Mouse (Mus musculus) liver, embryonic 11.5 days (tissue): ENCODE measurements around the gene Cadm4. TPM values are rescaled to one million over a fixed set of nuclear protein-coding genes. Genes with fewer than 3 reads are reported as not detected.
A peak's percentile ranks its signal among the peaks of the same experiment; 100 is the strongest.

Experiments
- ATAC-seq: fragments of 200-750 bp; cut with Nextera tagmentation; replicated peaks from 2 replicates; pipeline ENCODE4 v1.8.0; 2017; ENCODE audit warnings: moderate number of reproducible peaks, mild to moderate bottlenecking, moderate TSS enrichment, moderate library complexity; ENCODE audit not compliant: low FRiP score
- DNase-seq: peaks from one replicate; pipeline ENCODE4 v3.0.0-alpha.2; 2017; ENCODE audit warnings: low spot score
- H3K27ac ChIP-seq: fragments of 300-500 bp; sonication (generic); 2 replicates; pipeline ENCODE4 v1.5.1; 2014; ENCODE audit warnings: mild to moderate bottlenecking, low read depth, low read length, control low read depth
- H3K27me3 ChIP-seq: fragments of 300-500 bp; sonication (generic); replicated peaks from 2 replicates; pipeline ENCODE4 v1.6.1; 2014; ENCODE audit warnings: low read length, mixed read lengths; ENCODE audit not compliant: control insufficient read depth, insufficient read depth
- H3K36me3 ChIP-seq: fragments of 300-500 bp; sonication (generic); 2 replicates; pipeline ENCODE4 v1.6.1; 2014; ENCODE audit warnings: mild to moderate bottlenecking, low read length, moderate library complexity, mixed read lengths; ENCODE audit not compliant: control insufficient read depth, insufficient read depth
- H3K4me1 ChIP-seq: fragments of 300-500 bp; sonication (generic); replicated peaks from 2 replicates; pipeline ENCODE4 v1.6.1; 2014; ENCODE audit warnings: low read length, mixed read lengths; ENCODE audit not compliant: control insufficient read depth, insufficient read depth
- H3K4me2 ChIP-seq: fragments of 300-500 bp; sonication (generic); 2 replicates; pipeline ENCODE4 v1.6.1; 2014; ENCODE audit warnings: mild to moderate bottlenecking, control low read depth, moderate library complexity
- H3K4me3 ChIP-seq: fragments of 300-500 bp; sonication (generic); 2 replicates; pipeline ENCODE4 v1.5.1; 2014; ENCODE audit warnings: low read depth, low read length, control low read depth
- H3K9ac ChIP-seq: fragments of 300-500 bp; sonication (generic); 2 replicates; pipeline ENCODE4 v1.6.1; 2014; ENCODE audit warnings: low read depth, low read length, control low read depth
- H3K9me3 ChIP-seq: fragments of 300-500 bp; sonication (generic); 2 replicates; pipeline ENCODE4 v1.6.1; 2016; ENCODE audit warnings: low read length, inconsistent platforms, mixed read lengths; ENCODE audit not compliant: control insufficient read depth
- WGBS: fragments of 180-500 bp; shearing (Covaris S2); extraction: QIAGEN DNeasy Blood & Tissue Kit; methylation state at CpG from one replicate; pipeline ENCODE4 v1.1.7; 2014; 5-methylcytosine and 5-hydroxymethylcytosine counted together
- polyA plus RNA-seq: library from polyadenylated mRNA; unstranded; fragments of >200 nt; fragmentation: Nextera tagmentation; extraction: Ambion mirVana; gene quantifications from 2 replicates; pipeline ENCODE4 v1.2.1, GENCODE M21; 2014

Gene Cadm4
- polyA plus RNA-seq, 1 experiment from 2014 or later, result 0.25 TPM

DNA sequence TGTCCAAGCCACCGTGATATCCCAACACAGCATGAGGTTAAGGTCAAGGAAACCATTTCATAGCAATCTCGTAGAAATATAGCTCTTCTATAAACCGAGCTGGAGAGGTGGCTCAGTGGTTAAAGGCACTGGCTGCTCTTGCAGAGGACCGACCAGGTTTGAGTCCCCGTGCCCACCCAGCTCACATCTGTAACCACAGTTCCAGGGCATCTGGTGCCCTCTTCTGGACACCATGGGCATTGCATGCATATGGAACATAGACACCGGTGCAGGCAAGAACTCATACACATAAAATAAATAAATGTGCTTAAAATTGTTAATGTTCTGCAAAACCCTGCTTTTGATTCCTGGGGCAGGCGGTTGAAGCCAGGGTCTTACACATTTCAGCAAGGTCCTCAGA is 8.9 kb upstream of the Cadm4 start:
- ATAC-seq, result no peak
- no peak for DNase-seq
- H3K9ac ChIP-seq, result no peak overlapping the region
- no peaks in the 10 kb centered on the region for H3K4me1 ChIP-seq
- H3K27ac ChIP-seq, result no peak overlapping the region
- H3K4me2 ChIP-seq, result no peak overlapping the region
- no peaks in the 10 kb centered on the region for H3K27me3 ChIP-seq
- peaks cover 2% of the 10 kb centered on the region for H3K36me3 ChIP-seq
- no peak overlapping the region for H3K4me3 ChIP-seq
- H3K9me3 ChIP-seq, result no peaks in the 10 kb centered on the region
- 71% methylated on average over 7 of the region's 7 CpGs for WGBS

DNA sequence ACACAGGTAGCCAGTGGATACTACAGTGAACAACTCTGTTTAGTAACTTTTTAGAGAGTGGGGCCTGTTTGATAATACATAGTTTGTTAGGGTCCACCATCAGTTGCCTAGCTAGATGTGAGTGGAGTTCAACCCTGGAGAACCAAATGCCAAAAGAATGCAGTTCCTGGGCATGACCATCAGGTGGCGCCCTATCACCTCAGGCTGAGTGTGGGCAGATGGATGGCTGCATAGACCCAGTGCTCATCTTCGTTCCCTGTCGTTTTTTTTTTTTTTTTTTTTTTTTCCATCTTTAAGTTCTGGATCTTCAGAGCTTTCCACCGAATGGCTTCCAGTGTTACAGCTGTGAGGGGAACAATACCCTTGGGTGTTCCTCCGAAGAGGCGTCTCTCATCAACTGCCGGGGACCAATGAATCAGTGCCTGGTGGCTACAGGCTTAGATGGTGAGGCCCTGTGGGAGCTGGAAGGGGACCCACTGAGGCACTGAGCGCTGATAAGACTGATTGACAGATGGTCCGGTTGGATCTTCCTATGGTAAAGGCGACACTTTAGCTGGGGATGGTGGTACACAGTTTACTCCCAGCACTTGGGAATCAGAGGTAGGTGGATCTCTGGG is 7.8 kb upstream of the Cadm4 start:
- DNase-seq (no peak), ATAC-seq (peak; percentile 54; the same call in 1 of the 2 replicates)
- Histone ChIP-seq H3K4me3 (no peak overlapping the region), H3K27ac (no peak overlapping the region), H3K4me2 (no peak overlapping the region), H3K9ac (no peak overlapping the region), H3K27me3 (peaks cover 5% of the 10 kb centered on the region), H3K9me3 (no peaks in the 10 kb centered on the region), H3K4me1 (no peaks in the 10 kb centered on the region), H3K36me3 (peaks cover 2% of the 10 kb centered on the region)
- WGBS, result 56% methylated on average over 10 of the region's 10 CpGs

DNA sequence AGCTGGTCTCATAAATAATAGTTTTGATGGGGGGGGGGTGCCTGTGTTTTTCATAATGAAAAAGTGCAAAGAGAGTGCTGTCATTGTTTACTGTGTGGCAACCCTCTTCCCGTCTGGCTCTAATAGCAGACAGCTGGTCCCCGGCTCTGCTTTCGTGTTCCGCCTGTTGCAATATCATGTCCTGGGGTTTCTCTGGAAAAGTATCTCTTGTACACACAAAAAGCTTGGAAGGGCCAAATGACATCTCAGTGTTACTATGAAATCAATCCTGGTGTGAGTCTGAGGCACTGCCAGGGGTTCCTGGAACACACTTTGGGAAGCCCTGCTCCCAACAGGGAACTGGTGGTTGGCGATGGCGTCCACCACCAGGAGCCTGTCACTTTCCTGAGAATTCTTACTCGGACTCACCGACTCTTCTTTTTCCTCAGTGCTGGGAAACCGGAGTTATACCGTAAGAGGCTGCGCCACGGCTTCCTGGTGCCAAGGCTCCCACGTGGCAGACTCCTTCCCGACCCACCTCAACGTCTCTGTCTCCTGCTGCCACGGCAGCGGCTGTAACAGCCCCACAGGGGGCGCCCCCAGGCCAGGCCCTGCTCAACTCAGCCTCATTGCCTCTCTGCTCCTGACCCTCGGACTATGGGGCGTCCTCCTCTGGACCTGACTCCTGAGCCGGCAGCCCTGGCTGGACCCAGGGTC is 6.9 kb upstream of the Cadm4 start:
- Histone ChIP-seq H3K9ac (no peak overlapping the region), H3K4me2 (no peak overlapping the region), H3K27ac (no peak overlapping the region), H3K4me1 (no peaks in the 10 kb centered on the region), H3K36me3 (no peaks in the 10 kb centered on the region; the same call in 1 of the 2 replicates), H3K4me3 (no peak overlapping the region), H3K27me3 (peaks cover 12% of the 10 kb centered on the region), H3K9me3 (no peaks in the 10 kb centered on the region)
- 60% methylated on average over 21 of the region's 21 CpGs for WGBS
- ATAC-seq (no peak), DNase-seq (no peak)

DNA sequence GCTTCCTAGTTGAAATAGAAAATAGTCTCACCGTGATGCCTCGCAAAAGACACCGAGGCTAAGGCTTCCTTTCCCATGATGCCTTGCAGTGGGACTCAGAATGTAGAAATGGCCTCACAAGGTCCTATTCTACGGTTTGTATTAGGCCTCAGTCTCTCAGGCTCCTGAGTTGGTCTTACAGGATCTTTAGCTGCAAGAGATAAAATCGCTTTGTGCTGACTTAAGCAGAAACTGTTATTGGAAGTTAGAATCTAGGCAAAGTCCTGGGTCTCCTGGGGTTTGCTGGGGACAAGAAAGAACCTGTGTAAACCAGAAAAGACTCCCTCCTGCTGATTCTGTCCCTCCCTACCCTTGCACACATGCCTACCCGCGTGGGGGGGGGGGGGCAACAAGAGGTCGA is 5.5 kb upstream of the Cadm4 start:
- no peak overlapping the region for H3K4me3 ChIP-seq
- H3K9me3 ChIP-seq, result no peaks in the 10 kb centered on the region
- no peak overlapping the region for H3K4me2 ChIP-seq
- H3K9ac ChIP-seq, result no peak overlapping the region
- DNase-seq, result no peak
- peaks cover 26% of the 10 kb centered on the region for H3K27me3 ChIP-seq
- WGBS, result 76% methylated on average over 8 of the region's 8 CpGs
- H3K27ac ChIP-seq, result no peak overlapping the region
- H3K36me3 ChIP-seq, result no peaks in the 10 kb centered on the region
- no peak for ATAC-seq
- peaks cover 4% of the 10 kb centered on the region; the same call in 1 of the 2 replicates for H3K4me1 ChIP-seq

DNA sequence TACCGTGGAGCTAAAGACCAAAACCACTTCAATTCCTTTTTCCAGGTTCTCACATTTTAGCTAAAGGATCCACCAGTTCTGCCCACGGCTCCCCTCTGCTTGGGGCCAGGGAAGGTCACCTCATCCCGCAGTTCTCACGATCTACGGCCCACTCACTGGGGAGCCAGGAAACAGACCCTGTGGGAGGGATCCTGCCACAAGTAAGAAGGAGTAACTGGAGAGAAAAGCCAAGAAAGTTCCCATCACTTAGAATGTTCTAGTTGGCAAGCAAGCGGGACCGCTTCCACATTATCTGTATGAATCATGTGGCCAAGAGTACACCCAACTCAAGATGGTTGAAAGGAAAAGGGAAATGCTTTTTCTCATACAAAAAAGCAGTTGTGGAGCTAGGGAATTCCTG is 5.0 kb upstream of the Cadm4 start:
- ATAC-seq, result no peak
- Histone ChIP-seq H3K27me3 (peaks cover 31% of the 10 kb centered on the region), H3K4me2 (no peak overlapping the region), H3K9ac (no peak overlapping the region), H3K36me3 (no peaks in the 10 kb centered on the region), H3K27ac (no peak overlapping the region), H3K4me3 (no peak overlapping the region), H3K4me1 (peaks cover 8% of the 10 kb centered on the region; the same call in 1 of the 2 replicates), H3K9me3 (no peaks in the 10 kb centered on the region)
- no peak for DNase-seq
- WGBS, result 83% methylated on average over 7 of the region's 7 CpGs

DNA sequence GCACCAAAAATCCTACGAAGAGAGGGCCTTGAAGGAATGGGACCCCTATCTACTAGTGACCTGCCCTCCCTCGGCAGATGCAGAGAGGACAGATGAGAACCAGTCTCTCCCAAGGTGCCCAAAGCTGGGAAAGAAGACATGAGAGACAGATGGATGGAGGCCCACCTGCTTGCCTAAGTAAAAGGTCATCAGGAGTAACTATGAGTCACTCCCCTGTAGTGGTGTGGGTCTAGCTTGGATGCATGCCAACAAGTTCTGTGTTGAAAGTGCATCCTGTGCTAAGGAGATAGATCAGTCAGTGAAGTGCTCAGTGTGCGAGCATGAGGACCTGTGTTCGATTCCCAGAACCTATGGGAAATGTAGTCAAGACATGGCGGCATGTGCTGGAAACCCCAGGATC is 2.9 kb upstream of the Cadm4 start:
- ATAC-seq (no peak), DNase-seq (no peak)
- Histone ChIP-seq H3K27ac (no peak overlapping the region), H3K27me3 (peaks cover 47% of the 10 kb centered on the region), H3K4me3 (no peak overlapping the region), H3K4me2 (no peak overlapping the region), H3K4me1 (peaks cover 10% of the 10 kb centered on the region), H3K9me3 (no peaks in the 10 kb centered on the region), H3K9ac (no peak overlapping the region), H3K36me3 (no peaks in the 10 kb centered on the region)
- 78% methylated on average over 5 of the region's 5 CpGs for WGBS

DNA sequence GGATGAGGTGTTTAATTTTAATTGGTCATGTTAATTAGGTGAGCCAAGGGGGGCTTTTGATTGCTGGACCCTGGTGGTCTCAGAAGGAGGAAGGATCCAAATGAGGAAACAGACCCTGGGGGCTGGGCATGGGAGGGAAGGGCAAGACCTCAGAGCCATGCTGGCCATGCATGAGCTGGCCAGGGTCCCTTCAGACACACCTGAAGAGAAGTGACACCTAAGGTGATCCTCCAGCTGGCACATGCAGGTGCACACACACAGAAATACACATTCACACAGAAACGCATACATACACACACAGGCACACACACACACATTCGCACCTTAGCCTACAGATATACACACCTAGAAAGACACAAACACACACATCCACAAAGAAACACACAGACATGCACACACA is 2.1 kb upstream of the Cadm4 start:
- Histone ChIP-seq H3K4me1 (peaks cover 10% of the 10 kb centered on the region), H3K9me3 (no peaks in the 10 kb centered on the region), H3K4me2 (no peak overlapping the region), H3K27ac (no peak overlapping the region), H3K4me3 (no peak overlapping the region), H3K36me3 (no peaks in the 10 kb centered on the region), H3K9ac (no peak overlapping the region), H3K27me3 (peaks cover 54% of the 10 kb centered on the region)
- DNase-seq (no peak), ATAC-seq (no peak)
- WGBS, result 82% methylated on average over 2 of the region's 2 CpGs

DNA sequence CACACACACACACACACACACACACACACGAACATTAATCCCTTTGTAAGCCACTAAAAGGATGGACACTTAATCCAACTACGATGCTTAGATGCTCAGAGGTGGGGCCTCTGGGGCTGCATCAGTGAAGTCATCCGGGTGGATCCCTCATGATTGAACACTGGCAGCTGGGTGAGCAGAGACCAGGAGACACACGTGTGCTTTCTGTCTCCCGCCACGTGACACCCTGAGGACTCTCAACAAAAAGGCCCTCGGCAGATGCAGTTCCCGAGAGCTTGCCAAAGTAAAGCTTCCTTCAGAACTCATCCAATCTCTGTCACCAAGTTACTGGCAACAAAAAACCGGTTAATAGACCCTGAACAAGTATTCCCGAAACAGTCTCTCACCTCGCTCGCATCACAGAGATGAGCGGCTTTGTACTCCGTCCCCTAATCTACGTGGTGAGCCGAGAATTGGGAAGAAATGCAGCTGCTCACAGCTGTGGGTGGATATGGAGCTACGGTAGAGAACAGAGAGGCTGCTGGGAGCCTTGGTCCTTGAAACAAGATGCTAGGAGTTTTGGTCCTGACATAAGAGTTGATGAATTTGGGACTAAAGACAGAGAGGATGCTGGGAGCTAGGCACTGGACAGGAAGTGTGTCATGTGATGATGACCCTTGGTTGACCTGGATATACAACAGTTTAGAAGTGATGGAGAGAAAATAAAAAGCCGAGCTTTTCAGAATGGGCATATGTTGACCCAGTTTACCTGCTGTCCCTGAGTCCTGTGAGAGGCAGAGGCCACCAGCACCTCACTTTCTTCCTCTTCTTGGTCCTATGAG is 1.5 kb upstream of the Cadm4 start:
- WGBS, result 61% methylated on average over 18 of the region's 18 CpGs
- H3K27me3 ChIP-seq, result peaks cover 60% of the 10 kb centered on the region

More for the DNA sequence above, 1.5 kb upstream of the Cadm4 start:
- H3K36me3 ChIP-seq, result no peaks in the 10 kb centered on the region
- no peaks in the 10 kb centered on the region for H3K9me3 ChIP-seq
- no peak overlapping the region for H3K4me2 ChIP-seq
- H3K27ac ChIP-seq, result no peak overlapping the region
- H3K9ac ChIP-seq, result no peak overlapping the region
- DNase-seq (no peak), ATAC-seq (no peak)
- H3K4me1 ChIP-seq, result peaks cover 10% of the 10 kb centered on the region
- no peak overlapping the region for H3K4me3 ChIP-seq
